Mouse (Mus musculus): ENCODE measurements around the gene Meltf.

The Meltf gene

GRCm38 (mm10) chr16:31878573-31879257 is at the start of gene Meltf:
TSS of gene Meltf (plus strand) at chr16:31878810.
- no peak for DNase-seq (ENCODE audit: low read depth, low spot score)

DNA sequence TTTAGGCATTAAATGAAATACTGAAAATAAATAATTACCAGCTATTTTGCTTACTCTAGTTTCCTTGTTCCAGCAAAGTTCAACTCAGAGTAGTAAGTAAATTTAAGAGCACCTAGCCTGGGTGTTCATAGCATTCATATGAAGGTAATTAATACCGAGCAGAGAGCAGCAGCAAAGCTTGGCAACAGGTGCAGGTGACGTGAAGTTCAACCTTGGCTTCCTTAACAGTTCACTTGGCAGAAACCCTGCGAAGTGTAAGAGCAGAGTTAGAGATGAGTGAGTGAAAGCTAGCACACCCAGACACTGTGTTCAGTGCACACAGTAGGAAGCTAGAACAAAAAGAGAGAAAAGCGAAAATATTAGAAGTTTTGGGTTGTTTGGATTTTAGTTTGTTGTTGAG is 47.9 kb upstream of the Meltf start:
- DNase-seq (ENCODE audit: low read depth, low spot score): no peak

DNA sequence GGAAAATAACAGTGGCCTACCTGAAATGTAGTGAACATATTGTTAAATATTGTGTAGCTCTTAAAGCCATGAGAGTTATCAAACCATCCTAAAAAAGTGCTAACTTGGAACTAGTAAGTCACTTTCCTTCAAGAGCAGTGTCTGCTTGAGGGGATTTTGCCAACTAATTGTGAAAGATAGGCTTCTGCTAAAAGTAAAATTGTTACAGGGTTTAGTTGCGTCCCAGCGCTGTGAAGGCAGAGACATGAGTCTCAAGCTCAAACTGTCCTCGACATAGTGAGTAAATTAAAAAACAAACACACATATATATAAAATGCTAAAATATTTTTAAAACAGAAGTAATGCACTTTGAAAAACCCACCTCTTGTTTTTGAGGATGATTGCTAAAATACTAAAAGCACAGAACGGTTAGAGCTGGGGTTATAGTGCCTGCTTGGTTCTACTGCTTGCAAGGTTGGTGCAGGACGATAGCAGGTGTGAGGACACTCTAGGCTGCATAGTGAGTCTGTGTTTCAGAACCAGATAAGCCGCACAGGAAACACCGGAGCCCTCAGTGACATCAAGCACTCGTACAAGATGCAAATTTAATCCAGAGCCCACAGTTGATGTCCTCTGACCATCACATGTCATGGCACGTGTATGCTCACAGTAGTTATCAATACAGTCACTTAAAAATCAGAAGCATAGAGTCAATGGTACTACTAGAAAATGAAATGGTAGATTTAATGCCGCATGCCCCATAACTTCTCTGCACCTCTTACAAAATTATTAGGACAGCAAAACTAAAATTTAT is 45.8 kb upstream of the Meltf start:
- DNase-seq (ENCODE audit: low read depth, low spot score): no peak

DNA sequence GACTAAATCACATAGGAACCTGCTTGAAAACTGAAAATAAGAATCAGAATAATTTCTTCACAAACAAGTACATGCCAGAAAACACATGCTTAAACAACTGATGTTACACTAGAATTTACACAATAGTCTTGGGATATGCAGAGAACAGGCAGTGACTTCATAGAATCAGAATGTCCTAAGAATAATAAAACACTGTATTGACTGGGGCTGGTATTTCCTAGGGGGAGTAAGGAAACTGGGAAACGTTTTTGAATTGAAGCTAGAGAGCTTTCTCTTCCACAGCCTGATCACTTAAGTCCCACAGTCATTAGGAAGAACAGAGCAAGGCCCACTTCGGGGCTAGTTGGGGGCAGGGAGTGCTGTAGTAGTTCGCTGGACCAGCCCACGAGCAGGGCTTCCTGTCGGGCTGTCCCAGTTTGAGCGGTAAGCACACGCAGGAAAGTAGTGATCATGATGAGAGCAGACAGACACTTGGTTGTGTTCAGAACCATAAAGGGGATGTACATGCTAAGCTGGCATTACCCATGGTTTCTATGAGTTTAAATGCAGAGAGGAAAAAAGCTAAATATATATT is 44.5 kb upstream of the Meltf start:
- DNase-seq (ENCODE audit: low read depth, low spot score): no peak

DNA sequence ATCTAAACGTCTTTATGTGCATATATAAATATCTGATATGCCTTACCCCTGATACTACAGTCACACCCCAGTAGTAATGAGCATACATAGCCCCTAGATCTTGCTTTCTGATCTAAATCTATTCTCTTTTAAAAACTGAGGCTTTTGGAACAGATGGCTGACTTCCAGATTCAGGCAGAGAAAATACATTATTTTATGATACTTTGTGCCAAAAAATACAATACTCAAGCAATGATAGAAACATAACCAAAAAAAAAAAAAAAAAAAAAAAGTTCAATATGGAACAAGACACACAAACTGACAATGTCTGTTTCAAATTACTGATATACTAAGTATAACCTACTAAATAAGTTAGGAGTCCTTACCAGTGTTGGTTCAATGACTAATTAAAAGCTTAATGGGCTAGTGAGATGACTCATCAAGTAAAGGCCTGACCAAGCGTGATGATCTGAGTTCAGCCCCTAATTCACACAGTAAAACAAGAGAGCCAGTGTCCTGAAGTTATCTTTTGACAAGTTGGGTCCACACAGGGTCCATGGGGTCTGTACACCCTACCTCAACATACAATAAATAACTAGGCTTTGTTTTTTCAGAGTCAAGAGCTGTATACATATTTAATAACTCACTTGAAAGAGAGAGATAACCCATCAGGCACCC is 43.8 kb upstream of the Meltf start:
- no peak for DNase-seq (ENCODE audit: low read depth, low spot score)

DNA sequence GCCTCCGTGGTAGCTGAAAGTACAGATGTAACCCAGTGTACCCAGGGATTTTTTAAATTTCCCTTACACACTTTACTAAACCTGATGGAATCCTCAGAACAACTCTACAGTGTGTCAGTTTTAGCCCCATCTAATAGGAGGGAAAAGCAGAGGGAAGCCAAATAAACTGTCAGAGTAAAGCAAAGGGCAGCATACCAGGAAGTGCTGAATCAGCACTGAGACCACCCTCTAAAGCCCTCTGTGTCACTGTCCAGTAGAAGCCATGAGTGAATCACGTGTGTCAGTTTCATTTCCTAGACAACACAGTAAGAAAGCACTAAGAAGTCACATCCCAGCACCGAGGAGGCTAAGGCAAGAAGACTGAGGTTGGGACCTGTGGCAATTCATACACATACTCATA is 41.2 kb upstream of the Meltf start:
- DNase-seq (ENCODE audit: low read depth, low spot score): no peak

DNA sequence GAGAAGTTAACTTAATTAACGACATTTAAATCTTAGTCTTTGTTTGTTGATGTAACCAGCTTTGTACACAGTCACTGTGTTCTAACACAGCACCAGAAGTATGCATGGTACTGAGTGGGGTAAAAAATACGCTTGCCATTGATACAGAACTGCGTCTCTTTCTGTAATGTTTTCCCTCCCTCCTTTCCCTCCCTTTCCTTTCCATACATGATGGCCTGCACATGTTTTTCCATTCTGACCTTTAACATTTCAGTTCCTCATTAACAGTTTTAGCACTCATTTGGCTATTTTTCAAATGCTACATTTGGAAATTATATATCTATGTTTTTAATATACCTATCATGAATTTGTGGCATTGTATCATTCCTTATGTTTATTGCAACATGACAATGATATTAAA is 34.4 kb upstream of the Meltf start:
- no peak for DNase-seq (ENCODE audit: low read depth, low spot score)

DNA sequence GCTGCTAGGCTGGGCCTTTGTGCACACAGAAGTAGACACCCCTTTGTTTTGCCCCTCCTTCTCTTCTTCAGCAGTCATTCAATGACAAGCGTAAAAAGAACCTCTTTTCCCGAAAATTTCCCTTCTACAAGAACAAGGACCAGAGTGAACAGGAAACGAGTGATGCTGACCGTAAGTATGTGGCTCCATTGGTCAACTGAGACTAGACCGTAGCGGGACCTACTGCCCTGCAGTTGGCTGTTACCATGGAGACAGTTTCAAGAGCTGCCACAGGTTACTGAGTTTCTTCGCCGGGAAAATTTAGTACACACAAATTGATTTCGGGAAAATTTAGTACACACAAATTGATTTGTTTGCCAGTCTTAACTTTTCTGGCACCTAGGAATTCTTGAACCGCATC is 31.8 kb upstream of the Meltf start:
- DNase-seq (ENCODE audit: low read depth, low spot score): no peak

DNA sequence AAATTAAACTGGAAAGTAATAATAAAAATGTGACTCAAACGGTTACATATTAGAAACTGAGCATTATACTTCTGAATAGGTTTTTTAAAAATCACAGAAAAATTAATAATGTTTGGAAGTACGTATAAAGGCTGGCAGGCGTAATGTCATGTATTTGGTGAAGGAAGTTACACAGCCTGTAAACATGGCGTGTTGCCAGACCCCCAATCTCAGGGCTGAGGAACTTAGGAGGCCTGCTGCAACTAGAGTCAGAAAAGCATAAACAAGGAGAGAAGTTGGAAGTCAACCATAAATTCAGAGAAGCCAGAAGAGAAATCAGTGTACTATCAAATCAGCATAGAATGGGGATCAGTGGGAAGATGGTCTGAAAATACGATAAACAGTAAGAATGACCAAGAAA is 14.7 kb upstream of the Meltf start:
- no peak for DNase-seq (ENCODE audit: low read depth, low spot score)

GRCm38 (mm10) chr16:31865242-31865641 is 13.4 kb upstream of the Meltf start:
- no peak for DNase-seq (ENCODE audit: low read depth, low spot score)

- no peak for DNase-seq (ENCODE audit: low read depth, low spot score)
Observed at GRCm38 (mm10) chr16:31866911-31867310, 11.7 kb upstream of the Meltf start.

GRCm38 (mm10) chr16:31867736-31868135 is 10.9 kb upstream of the Meltf start:
- DNase-seq (ENCODE audit: low read depth, low spot score): no peak

DNA sequence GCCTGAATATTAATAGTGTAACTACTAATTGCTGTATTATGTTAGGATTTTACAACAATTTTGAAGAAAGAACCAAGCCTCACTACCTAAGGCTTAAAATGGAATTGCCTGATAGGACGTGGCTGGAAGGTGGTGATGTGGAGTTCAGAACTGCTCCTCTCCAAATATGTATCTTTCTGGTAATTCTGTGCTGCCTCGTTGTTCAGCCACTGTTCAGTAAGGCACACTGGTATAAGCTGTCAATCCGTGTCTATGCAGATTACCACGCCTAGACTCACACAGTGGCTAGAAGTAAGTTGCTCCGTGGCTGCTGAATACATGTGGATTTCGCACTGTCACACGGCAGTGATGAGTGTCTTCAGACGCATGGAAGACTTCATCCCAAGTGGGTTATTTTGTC is 4.9 kb upstream of the Meltf start:
- DNase-seq (ENCODE audit: low read depth, low spot score): no peak

- no peak for DNase-seq (ENCODE audit: low read depth, low spot score)
Observed at GRCm38 (mm10) chr16:31875391-31875790, 3.2 kb upstream of the Meltf start.

GRCm38 (mm10) chr16:31876386-31876785 is 2.2 kb upstream of the Meltf start:
- DNase-seq (ENCODE audit: low read depth, low spot score): no peak

GRCm38 (mm10) chr16:31878052-31878451 is 558 bp upstream of the Meltf start:
- DNase-seq (ENCODE audit: low read depth, low spot score): no peak

DNA sequence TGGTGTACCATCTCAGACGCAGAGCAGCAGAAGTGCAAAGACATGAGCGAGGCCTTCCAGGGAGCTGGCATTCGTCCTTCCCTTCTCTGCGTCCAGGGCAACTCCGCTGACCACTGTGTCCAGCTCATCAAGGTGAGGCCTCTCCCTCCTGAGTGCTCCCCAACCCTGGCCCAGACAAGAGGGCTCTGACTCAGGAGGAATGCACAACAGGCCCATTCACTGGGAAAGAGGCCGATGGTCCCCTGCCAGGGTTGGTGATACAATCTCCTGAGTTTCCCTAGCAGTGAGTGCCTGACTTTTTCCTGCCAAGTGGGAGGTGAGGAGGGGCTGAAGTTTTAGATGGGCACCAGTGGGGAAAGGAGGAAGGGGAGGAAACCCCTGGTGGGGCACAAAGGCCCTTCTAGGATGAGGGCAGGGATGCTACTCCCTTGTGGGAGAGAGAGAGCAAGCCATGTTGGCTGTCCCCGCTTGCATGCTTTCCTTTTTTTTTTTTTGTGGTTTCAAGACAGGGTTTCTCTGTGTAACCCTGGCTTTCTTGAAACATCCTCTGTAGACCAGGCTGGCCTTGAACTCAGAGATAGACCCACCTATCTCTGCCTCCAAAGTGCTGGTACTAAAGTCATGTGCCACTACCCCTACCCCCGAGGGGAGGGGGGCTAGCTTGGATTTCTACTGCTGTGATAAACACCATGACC is 1.7 kb downstream of the Meltf start:
- no peak for DNase-seq (ENCODE audit: low read depth, low spot score)

DNA sequence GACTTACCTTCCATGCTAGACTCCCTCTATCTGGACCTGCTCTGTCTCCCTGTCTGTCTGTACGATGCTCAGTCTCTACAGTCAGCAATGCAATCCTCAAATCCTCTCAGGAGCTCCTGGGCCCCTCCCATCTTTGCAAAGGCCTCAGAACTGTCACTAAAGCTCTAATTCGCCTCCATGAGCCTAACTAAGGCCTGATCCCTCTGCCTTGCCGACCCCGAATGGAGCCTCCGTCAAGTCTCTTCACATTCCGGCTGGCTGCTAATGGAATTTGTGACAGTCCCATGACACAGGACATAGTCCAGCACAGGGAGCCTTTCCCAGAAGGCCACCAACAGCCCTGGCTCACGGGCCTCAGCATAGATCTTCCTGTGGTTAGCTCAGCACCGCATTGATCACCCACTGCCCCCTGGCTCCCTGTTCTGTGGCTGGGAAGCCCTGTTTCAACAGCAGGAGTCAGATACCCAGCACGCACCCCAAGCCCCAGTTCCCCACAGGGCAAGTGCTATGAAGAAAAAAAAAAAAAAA is 3.8 kb downstream of the Meltf start:
- DNase-seq (ENCODE audit: low read depth, low spot score): no peak

DNA sequence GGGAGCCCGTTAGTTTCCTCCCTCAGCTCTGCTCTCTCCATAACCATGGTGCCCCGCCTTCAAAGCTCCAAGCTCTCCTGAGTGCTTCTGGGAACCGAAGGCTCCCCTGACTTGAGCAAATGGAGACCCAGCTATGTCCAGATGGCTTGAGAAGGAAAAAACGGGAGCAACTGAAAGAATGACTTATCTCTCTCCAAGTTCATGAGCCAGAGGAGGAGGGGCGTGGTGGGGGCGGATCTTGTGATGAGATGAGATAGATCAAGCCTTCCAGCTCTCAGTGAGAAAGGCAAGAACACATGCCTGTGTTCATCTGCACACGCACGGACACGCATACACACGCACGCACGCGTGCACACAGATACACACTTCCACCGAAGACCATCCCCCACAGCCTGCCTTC is 4.7 kb downstream of the Meltf start:
- no peak for DNase-seq (ENCODE audit: low read depth, low spot score)

- DNase-seq (ENCODE audit: low read depth, low spot score): no peak
Observed at GRCm38 (mm10) chr16:31883902-31884301, 5.3 kb downstream of the Meltf start.

DNA sequence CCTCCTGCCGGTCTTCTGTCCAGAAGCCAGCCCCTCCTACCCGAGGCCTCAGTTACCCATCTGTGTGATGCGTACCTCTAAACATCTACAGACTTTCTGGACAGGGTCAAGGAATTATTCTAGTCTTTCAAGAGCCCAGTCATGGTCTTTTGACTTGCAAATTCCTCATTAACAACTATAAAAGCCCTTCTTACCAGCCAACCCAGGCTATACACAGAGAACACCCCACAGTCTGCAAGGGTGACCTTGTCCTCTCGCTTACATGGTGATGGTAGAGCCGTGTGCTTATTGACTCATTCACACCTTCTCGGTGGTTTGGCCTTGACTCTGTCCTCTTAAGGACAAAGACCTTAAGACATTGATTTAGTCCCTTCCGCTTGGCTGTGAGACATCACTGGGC is 12.3 kb downstream of the Meltf start:
- DNase-seq (ENCODE audit: low read depth, low spot score): no peak
